In the genomic region with DNA sequence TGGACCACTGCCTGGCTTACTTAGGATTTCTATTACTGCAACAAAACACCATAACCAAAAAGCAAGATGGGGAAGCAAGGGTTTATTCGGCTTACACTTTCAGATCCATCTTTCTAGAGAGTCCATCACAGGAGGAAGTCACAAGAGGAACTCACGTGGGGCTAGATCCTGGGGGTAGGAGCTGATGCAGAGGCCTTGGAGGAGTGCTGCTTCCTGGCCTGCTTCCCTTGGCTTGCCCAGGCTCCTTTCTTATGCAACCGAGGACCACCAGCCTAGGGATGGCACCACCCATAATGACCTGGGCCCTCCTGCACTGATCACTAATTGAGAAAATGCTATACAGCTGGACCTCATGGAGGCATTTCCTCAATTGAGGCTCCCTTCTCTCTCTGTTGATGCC, we compare ENCODE assay signal across 27 mouse cellular contexts. TPM values are rescaled to one million over a fixed set of nuclear protein-coding genes. Genes with fewer than 3 reads are reported as not detected.
DNase-seq lines count a peak whose midpoint lies in the region; ATAC-seq lines count a peak whose summit lies in the region.
"Had no signal": no experiment of that assay in that cellular context is flagged by ENCODE, and none has a peak within 500 bp of the region (broad histone marks: within the 10 kb centered on the region; RNA-seq: fewer than 3 reads in every experiment).

No protein-coding gene starts in this region.

- no peak for DNase-seq in liver, embryonic 11.5 days (ENCODE audit: low spot score)
- DNase-seq in gastrocnemius, postnatal 10 days = no peak
- no peak for DNase-seq in adipocyte (ENCODE audit: low spot score)
- DNase-seq: adrenal gland, postnatal 10 days; adrenal gland, postnatal 36 days; cerebellum, adult 18-20 months; cerebellum, adult 9-10 months; cerebellum, postnatal 14 days; forebrain, postnatal 0 days; gastrocnemius, adult 2 months; gastrocnemius, postnatal 36 days; heart, adult 18-20 months; heart, postnatal 14 days; heart, postnatal 4 days had no signal

- no peak overlapping the region for H3K4me3 ChIP-seq in liver, embryonic 15.5 days (replicated peaks)
- no peak overlapping the region for H3K4me3 ChIP-seq in liver, embryonic 11.5 days (ENCODE audit: low read depth, low read length)
- H3K4me3 ChIP-seq: embryonic facial prominence, embryonic 12.5 days; embryonic facial prominence, embryonic 15.5 days; gastrocnemius, adult 2 months; heart, embryonic 10.5 days; heart, embryonic 13.5 days had no signal

- H3K4me1 ChIP-seq in liver, embryonic 15.5 days (replicated peaks) = peaks cover 27% of the 10 kb centered on the region
- no peaks in the 10 kb centered on the region for H3K4me1 ChIP-seq in liver, embryonic 11.5 days (replicated peaks; ENCODE audit: control insufficient read depth, insufficient read depth, low read length)
- H3K4me1 ChIP-seq: heart, embryonic 10.5 days; heart, embryonic 13.5 days had no signal

- no peaks in the 10 kb centered on the region for H3K9me3 ChIP-seq in liver, embryonic 15.5 days (replicated peaks)
- H3K9me3 ChIP-seq in liver, embryonic 11.5 days (ENCODE audit: control insufficient read depth, low read length) = no peaks in the 10 kb centered on the region
- H3K9me3 ChIP-seq: embryonic facial prominence, embryonic 12.5 days; embryonic facial prominence, embryonic 15.5 days; heart, embryonic 10.5 days; heart, embryonic 13.5 days had no signal

- no peak overlapping the region for H3K4me2 ChIP-seq in liver, embryonic 15.5 days
- H3K4me2 ChIP-seq in liver, embryonic 11.5 days = no peak overlapping the region
- H3K4me2 ChIP-seq: embryonic facial prominence, embryonic 12.5 days; embryonic facial prominence, embryonic 15.5 days; heart, embryonic 13.5 days; hindbrain, embryonic 14.5 days had no signal

- ATAC-seq in liver, embryonic 15.5 days (ENCODE audit: insufficient read depth) = no peak
- ATAC-seq in liver, embryonic 11.5 days (replicated peaks; ENCODE audit: low FRiP score) = no peak
- ATAC-seq in granulocyte monocyte progenitor cell, adult 5-6 weeks (replicated peaks; ENCODE audit: poor library complexity, severe bottlenecking) = peak; percentile 68
- ATAC-seq in megakaryocyte, adult 5-6 weeks (ENCODE audit: poor library complexity, severe bottlenecking) = peak; percentile 34; the same call in 1 of the 2 replicates
- ATAC-seq: activated CD4-positive, CD25-positive, alpha-beta regulatory T cell, adult 4 months; CD4-positive, CD25-positive, alpha-beta regulatory T cell, adult 4 months; forebrain, embryonic 14.5 days; forebrain, postnatal 0 days; hindbrain, postnatal 0 days; inflammation-experienced regulatory T-cells, adult 6 months had no signal

- H3K27ac ChIP-seq in liver, embryonic 15.5 days (replicated peaks) = peak overlapping the region; percentile 5; the same call in 1 of the 2 replicates
- H3K27ac ChIP-seq in liver, embryonic 11.5 days (ENCODE audit: low read depth, low read length) = no peak overlapping the region
- H3K27ac ChIP-seq: embryonic facial prominence, embryonic 12.5 days; embryonic facial prominence, embryonic 15.5 days; gastrocnemius, adult 2 months; heart, embryonic 10.5 days; heart, embryonic 13.5 days; hindbrain, embryonic 14.5 days; hindbrain, postnatal 0 days had no signal

- no peaks in the 10 kb centered on the region for H3K36me3 ChIP-seq in liver, embryonic 15.5 days (replicated peaks)
- H3K36me3 ChIP-seq in liver, embryonic 11.5 days (ENCODE audit: control insufficient read depth, insufficient read depth, low read length) = no peaks in the 10 kb centered on the region
- H3K36me3 ChIP-seq: embryonic facial prominence, embryonic 12.5 days; embryonic facial prominence, embryonic 15.5 days; heart, embryonic 10.5 days; heart, embryonic 13.5 days had no signal

- no peaks in the 10 kb centered on the region for H3K27me3 ChIP-seq in liver, embryonic 15.5 days
- no peaks in the 10 kb centered on the region for H3K27me3 ChIP-seq in liver, embryonic 11.5 days (replicated peaks; ENCODE audit: control insufficient read depth, insufficient read depth, low read length)
- H3K27me3 ChIP-seq: embryonic facial prominence, embryonic 12.5 days; embryonic facial prominence, embryonic 15.5 days; heart, embryonic 13.5 days had no signal

- no peak overlapping the region for H3K9ac ChIP-seq in liver, embryonic 15.5 days
- no peak overlapping the region for H3K9ac ChIP-seq in liver, embryonic 11.5 days (ENCODE audit: low read depth, low read length)
- H3K9ac ChIP-seq: embryonic facial prominence, embryonic 12.5 days; embryonic facial prominence, embryonic 15.5 days; forebrain, postnatal 0 days; heart, embryonic 13.5 days; hindbrain, embryonic 14.5 days had no signal

- 77% methylated on average over 3 of the region's 3 CpGs for WGBS in liver, embryonic 15.5 days (ENCODE audit: insufficient replicate concordance)
- 77% methylated on average over 3 of the region's 3 CpGs for WGBS in liver, embryonic 11.5 days

RNA-seq across cellular contexts. Expression of a gene that starts 16.6 kb away (rescaled TPM):
- polyA plus RNA-seq in liver, embryonic 15.5 days (2015; fragmentation: Nextera tagmentation; extraction: Ambion mirVana) = 266 and 301 TPM in 2 replicates
- 261 and 281 TPM in 2 replicates for polyA plus RNA-seq in liver, embryonic 11.5 days (2014; fragmentation: Nextera tagmentation; extraction: Ambion mirVana)
- 334 and 345 TPM in 2 replicates for total RNA-seq in granulocyte monocyte progenitor cell, adult 5-6 weeks (2014; fragmentation: Nextera tagmentation)
- total RNA-seq in granulocyte monocyte progenitor cell, adult 5-6 weeks (2017) = 258 and 269 TPM in 2 replicates
- total RNA-seq in megakaryocyte, adult 5-6 weeks (2015) = 343 and 360 TPM in 2 replicates
- 145 and 164 TPM in 2 replicates for total RNA-seq in megakaryocyte, adult 5-6 weeks (2017)
- 10 to 100 TPM; 41.9 to 49.2 TPM for total RNA-seq in gastrocnemius, postnatal 10 days (2021)

Comparison
In these comparisons a context has a peak if more than half of its experiments do, and no peak if none do; other contexts are left out.
1. ATAC-seq: peak in granulocyte monocyte progenitor cell, adult 5-6 weeks (single experiment) and megakaryocyte, adult 5-6 weeks (single experiment); none in liver, embryonic 15.5 days (single experiment) and liver, embryonic 11.5 days (single experiment).